Mouse (Mus musculus): ENCODE measurements around the gene Pfkl. TPM values are rescaled to one million over a fixed set of nuclear protein-coding genes. Genes with fewer than 3 reads are reported as not detected.
A peak's percentile ranks its signal among the peaks of the same experiment; 100 is the strongest.
"Not testable (repeated sequence)": the region's sequence is repeated elsewhere in the genome, so short reads cannot be mapped to it uniquely, and the experiment has no call there.

Pfkl gene
- polyA plus RNA-seq, 1 experiment, result 98.6 TPM

DNA sequence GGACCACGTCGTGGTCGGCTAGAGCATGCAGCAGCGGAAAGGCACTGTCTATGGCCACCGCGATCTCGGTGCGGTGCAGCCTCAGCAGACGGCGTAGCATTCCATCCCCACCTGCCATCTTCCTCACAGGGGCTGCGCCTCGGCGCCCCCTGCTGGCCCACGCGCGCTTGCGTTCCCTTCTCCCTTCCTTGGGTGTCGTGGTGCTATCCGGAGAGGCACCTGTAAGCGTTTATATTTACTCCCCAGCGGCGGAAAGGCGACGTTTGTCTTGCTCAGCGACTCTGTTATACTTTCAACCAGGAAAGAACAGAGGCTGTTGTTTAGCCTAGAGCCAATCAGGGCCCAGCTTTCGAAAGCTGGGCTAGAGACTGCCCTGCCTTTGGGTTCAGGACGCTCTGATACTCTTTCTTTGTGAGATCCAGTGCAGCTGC lies 33.5 kb upstream of the Pfkl start, which contains the start of gene Aire:
Gene Aire (minus strand): TSS at position 205 of the 431 bp plus-strand sequence.
- H3K27me3 ChIP-seq (ENCODE audit: control insufficient read depth, insufficient read depth, low read length), result no peaks in the 10 kb centered on the region
- H3K4me3 ChIP-seq (replicated peaks; ENCODE audit: insufficient read depth, low read depth, low read length), result no peak within 1 kb of the TSS
- no peak within 1 kb of the TSS for H3K27ac ChIP-seq (ENCODE audit: insufficient read depth, low read length)
- DNase-seq, result peak; percentile 41 to 52
- WGBS, result 4% methylated on average over 27 of the region's 27 CpGs
- H3K4me1 ChIP-seq (ENCODE audit: control insufficient read depth, insufficient read depth, low read length), result no peaks in the 10 kb centered on the region; the same call in 1 of the 2 replicates
- TF ChIP-seq POLR2A (IDR thresholded peaks at IDR 0.05; ENCODE audit: borderline replicate concordance, insufficient read depth, low read length) (no peak), CTCF (IDR thresholded peaks at IDR 0.05; ENCODE audit: borderline replicate concordance, insufficient read depth, low read depth, low read length) (peak; percentile 65)

DNA sequence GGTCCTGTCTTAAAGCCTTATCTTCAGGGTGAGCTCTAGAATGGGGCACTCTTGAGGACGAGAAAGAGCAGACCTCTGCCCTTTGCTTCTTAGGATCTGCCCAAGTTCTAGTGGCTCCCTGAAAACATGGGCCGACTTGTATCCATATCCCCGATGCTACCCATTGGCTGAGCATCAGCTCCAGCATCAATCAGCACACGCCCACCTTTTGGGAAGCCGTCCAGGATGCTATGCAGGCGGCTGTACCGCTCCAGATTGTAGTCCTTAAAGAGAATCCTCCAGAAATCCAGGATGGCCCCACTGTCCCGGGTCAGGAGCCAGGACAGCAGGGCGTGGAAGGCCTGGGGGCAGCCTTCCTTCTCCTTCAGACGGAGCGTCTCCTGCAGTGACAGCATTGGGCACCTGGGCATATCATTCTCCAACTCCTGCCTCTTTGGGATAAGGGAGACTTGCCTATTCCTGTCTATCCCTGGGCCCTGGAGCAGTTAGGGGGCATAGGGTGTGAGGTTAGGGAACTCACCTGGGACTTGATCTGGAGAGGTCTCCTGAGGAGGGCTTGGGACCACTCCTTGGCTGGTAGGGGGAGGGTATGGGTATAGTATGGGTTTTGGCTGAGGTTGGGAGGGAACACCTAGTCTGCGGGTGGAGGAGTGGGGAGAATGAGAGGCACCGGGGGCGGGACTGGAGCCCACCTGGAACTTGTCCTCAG lies 33.0 kb upstream of the Pfkl start:
- Histone ChIP-seq H3K4me3 (replicated peaks; ENCODE audit: insufficient read depth, low read depth, low read length) (no peak overlapping the region), H3K27me3 (ENCODE audit: control insufficient read depth, insufficient read depth, low read length) (no peaks in the 10 kb centered on the region), H3K4me1 (ENCODE audit: control insufficient read depth, insufficient read depth, low read length) (no peaks in the 10 kb centered on the region; the same call in 1 of the 2 replicates), H3K27ac (ENCODE audit: insufficient read depth, low read length) (no peak overlapping the region)
- DNase-seq, result no peak
- WGBS, result 57% methylated on average over 14 of the region's 14 CpGs
- TF ChIP-seq CTCF (IDR thresholded peaks at IDR 0.05; ENCODE audit: borderline replicate concordance, insufficient read depth, low read depth, low read length) (no peak), POLR2A (IDR thresholded peaks at IDR 0.05; ENCODE audit: borderline replicate concordance, insufficient read depth, low read length) (no peak)

DNA sequence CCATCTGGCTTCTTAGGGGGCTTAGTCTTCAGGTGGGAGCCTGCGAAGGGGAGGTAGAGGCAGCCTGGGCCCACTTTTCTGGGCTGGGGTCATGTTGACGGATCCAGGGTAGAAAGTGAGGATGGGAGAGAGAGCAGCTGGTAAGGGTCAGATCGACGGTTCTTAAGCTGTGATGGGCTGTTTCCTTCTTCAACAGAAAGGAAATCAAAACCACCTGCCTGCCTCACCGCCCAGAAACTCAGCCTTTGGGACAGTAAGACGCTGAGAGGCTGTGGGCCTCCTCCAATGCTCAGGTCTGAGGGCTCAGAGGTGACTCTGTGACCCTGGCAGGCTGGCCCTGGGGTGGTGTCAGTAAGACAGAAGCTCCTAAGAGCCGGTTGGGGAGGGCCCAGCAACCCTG lies 32.2 kb upstream of the Pfkl start:
- H3K4me3 ChIP-seq (replicated peaks; ENCODE audit: insufficient read depth, low read depth, low read length), result no peak overlapping the region
- H3K27ac ChIP-seq (ENCODE audit: insufficient read depth, low read length), result no peak overlapping the region
- WGBS, result 89% methylated on average over 7 of the region's 7 CpGs
- no peaks in the 10 kb centered on the region; the same call in 1 of the 2 replicates for H3K4me1 ChIP-seq (ENCODE audit: control insufficient read depth, insufficient read depth, low read length)
- TF ChIP-seq POLR2A (IDR thresholded peaks at IDR 0.05; ENCODE audit: borderline replicate concordance, insufficient read depth, low read length) (no peak), CTCF (IDR thresholded peaks at IDR 0.05; ENCODE audit: borderline replicate concordance, insufficient read depth, low read depth, low read length) (no peak)
- no peaks in the 10 kb centered on the region for H3K27me3 ChIP-seq (ENCODE audit: control insufficient read depth, insufficient read depth, low read length)
- no peak for DNase-seq

DNA sequence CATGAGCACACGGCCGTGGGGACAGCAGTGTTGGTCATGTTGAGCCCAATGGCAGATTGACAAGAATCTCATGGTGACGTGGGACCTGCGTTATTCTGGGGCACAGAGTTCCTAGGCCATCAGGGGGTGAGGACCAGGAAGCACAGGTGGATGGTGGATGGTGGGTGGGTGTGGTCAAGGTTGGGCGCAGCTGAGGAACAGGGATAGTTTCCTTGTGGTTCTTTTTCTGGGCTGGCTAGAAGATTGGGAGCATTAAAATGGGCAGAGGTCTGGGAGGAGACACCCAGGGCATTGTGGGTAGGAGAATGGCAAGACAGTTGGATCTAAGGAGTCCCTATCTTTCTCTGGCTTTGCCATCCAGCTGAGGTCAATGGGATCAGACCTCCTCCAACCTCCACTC lies 31.8 kb upstream of the Pfkl start, which contains the start of gene Dnmt3l:
Gene Dnmt3l (plus strand): TSS at position 301 of the 400 bp plus-strand sequence.
- H3K27ac ChIP-seq (ENCODE audit: insufficient read depth, low read length), result no peak within 1 kb of the TSS
- no peak within 1 kb of the TSS for H3K4me3 ChIP-seq (replicated peaks; ENCODE audit: insufficient read depth, low read depth, low read length)
- no peak for DNase-seq
- 90% methylated on average over 5 of the region's 5 CpGs for WGBS
- TF ChIP-seq CTCF (IDR thresholded peaks at IDR 0.05; ENCODE audit: borderline replicate concordance, insufficient read depth, low read depth, low read length) (no peak), POLR2A (IDR thresholded peaks at IDR 0.05; ENCODE audit: borderline replicate concordance, insufficient read depth, low read length) (no peak)
- no peaks in the 10 kb centered on the region; the same call in 1 of the 2 replicates for H3K4me1 ChIP-seq (ENCODE audit: control insufficient read depth, insufficient read depth, low read length)
- H3K27me3 ChIP-seq (ENCODE audit: control insufficient read depth, insufficient read depth, low read length), result no peaks in the 10 kb centered on the region

DNA sequence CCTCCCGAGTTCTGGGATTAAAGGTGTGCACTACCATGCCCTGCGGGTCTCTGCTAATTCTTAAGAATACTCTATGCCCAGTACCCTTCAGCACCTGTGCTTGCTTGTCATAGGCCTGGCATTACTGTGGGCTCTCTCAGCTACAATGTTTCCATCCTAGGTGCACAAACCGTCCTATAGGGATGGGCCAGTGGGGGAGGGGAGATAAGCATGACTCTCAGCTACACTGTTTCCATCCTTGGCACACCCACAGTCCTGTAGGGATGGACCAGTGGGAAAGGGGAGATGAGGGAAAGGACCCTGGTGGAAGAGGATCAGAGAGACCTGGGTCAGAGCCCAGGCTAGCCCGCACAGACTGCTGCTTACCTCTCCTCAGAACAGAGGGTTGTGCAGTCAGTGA lies 27.3 kb upstream of the Pfkl start:
- H3K4me3 ChIP-seq (replicated peaks; ENCODE audit: insufficient read depth, low read depth, low read length), result no peak overlapping the region
- DNase-seq, result no peak
- TF ChIP-seq POLR2A (IDR thresholded peaks at IDR 0.05; ENCODE audit: borderline replicate concordance, insufficient read depth, low read length) (no peak), CTCF (IDR thresholded peaks at IDR 0.05; ENCODE audit: borderline replicate concordance, insufficient read depth, low read depth, low read length) (no peak)
- no peaks in the 10 kb centered on the region; the same call in 1 of the 2 replicates for H3K4me1 ChIP-seq (ENCODE audit: control insufficient read depth, insufficient read depth, low read length)
- 90% methylated on average over 4 of the region's 4 CpGs for WGBS
- no peaks in the 10 kb centered on the region for H3K27me3 ChIP-seq (ENCODE audit: control insufficient read depth, insufficient read depth, low read length)
- H3K27ac ChIP-seq (ENCODE audit: insufficient read depth, low read length), result no peak overlapping the region

DNA sequence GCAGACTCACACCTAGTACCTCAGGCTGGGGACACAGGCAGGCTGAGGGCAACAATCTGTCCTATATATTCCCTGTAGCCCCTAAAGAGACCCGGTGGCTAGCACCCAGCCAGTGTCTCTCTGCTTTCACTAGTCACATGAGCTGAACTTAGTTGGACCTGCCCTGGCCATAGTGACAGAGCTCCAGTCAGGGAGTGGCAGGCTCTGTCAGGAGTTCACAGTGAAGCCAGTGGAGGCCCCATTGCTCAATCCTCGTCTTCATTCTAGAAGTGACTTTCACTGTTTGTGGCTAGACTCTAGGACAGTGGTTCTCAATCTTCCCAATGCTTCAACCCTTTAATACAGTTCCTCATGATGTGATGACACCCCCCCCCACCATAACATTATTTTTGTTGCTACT lies 22.1 kb upstream of the Pfkl start:
- TF ChIP-seq CTCF (IDR thresholded peaks at IDR 0.05; ENCODE audit: borderline replicate concordance, insufficient read depth, low read depth, low read length), result no peak
- no peak for DNase-seq
- H3K27me3 ChIP-seq (ENCODE audit: control insufficient read depth, insufficient read depth, low read length), result no peaks in the 10 kb centered on the region
- H3K27ac ChIP-seq (ENCODE audit: insufficient read depth, low read length), result no peak overlapping the region
- 84% methylated on average over 2 of the region's 2 CpGs for whole genome bisulfite sequencing
- H3K4me1 ChIP-seq (ENCODE audit: control insufficient read depth, insufficient read depth, low read length), result no peaks in the 10 kb centered on the region
- no peak overlapping the region for H3K4me3 ChIP-seq (replicated peaks; ENCODE audit: insufficient read depth, low read depth, low read length)

DNA sequence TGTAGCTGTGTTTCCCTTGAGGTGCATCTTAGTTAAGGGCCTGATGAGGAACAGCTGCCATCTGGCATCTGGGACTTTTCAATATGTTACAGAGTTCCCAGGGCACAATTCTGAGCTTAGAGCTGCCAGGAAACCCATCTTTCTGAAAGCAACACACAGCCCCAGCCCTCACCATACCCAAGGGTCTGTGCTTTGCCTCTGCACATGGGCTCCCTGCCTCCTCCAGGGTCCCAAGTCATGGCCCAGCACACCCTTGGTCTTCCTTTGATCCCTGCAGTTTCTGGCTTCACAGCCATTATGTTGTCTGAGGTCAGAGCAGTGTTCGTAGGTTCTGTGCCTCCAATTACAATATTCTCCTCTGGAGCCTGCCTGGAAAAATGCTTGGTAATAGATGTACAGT lies 19.2 kb upstream of the Pfkl start:
- H3K4me3 ChIP-seq (replicated peaks; ENCODE audit: insufficient read depth, low read depth, low read length), result no peak overlapping the region
- no peak overlapping the region for H3K27ac ChIP-seq (ENCODE audit: insufficient read depth, low read length)
- TF ChIP-seq CTCF (IDR thresholded peaks at IDR 0.05; ENCODE audit: borderline replicate concordance, insufficient read depth, low read depth, low read length), result no peak
- TF ChIP-seq POLR2A (IDR thresholded peaks at IDR 0.05; ENCODE audit: borderline replicate concordance, insufficient read depth, low read length), result no peak
- no peaks in the 10 kb centered on the region for H3K4me1 ChIP-seq (ENCODE audit: control insufficient read depth, insufficient read depth, low read length)
- 98% methylated on average over 1 of the region's 1 CpGs for WGBS
- DNase-seq, result no peak
- no peaks in the 10 kb centered on the region for H3K27me3 ChIP-seq (ENCODE audit: control insufficient read depth, insufficient read depth, low read length)

DNA sequence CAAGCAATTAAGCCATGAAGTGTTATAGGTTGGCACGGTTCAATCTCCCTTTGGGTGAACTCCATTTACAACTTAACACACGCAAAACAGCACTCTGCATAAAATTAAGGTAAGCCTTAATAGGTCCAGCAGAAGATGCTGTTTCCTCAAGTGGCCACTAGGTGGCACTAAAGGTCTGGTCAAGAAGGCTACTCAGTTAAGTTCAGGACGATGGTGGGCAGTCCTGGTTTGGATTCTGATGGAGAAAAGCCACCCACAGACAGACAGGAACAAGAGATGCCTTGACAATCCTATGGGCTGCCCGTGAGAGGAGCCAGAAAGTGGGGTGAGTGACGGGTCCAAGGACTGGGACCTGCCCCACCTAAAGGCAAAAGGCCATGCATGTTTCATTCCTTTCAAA lies 18.2 kb upstream of the Pfkl start:
- 3% methylated on average over 5 of the region's 5 CpGs for WGBS

DNA sequence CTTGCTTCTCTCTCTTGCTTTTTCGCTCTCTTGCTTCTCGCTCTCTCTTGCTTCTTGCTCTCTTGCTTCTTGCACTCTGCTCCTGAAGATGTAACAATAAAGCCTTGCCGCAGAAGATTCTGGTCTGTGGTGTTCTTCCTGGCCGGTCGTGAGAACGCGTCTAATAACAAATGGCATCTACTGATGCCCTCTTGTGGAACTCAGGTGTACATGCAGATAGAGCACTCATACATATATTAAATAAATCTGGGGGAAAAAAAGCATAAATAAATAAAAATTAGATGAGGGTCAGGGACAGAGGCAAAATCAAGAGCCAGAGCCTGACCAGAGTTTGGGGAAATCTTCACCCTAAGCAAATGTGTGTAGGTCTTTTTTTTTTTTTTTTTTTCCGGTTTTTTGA lies 15.6 kb upstream of the Pfkl start:
- not testable (repeated sequence) for H3K27me3 ChIP-seq (ENCODE audit: control insufficient read depth, insufficient read depth, low read length); H3K27ac ChIP-seq (ENCODE audit: insufficient read depth, low read length); DNase-seq; H3K4me3 ChIP-seq (replicated peaks; ENCODE audit: insufficient read depth, low read depth, low read length); H3K4me1 ChIP-seq (ENCODE audit: control insufficient read depth, insufficient read depth, low read length)
- WGBS, result 51% methylated on average over 6 of the region's 8 CpGs

More for the DNA sequence above, 18.2 kb upstream of the Pfkl start:
- DNase-seq, result peak; percentile 57 to 68
- TF ChIP-seq CTCF (IDR thresholded peaks at IDR 0.05; ENCODE audit: borderline replicate concordance, insufficient read depth, low read depth, low read length) (peak; percentile 86), POLR2A (IDR thresholded peaks at IDR 0.05; ENCODE audit: borderline replicate concordance, insufficient read depth, low read length) (no peak)
- no peaks in the 10 kb centered on the region for H3K27me3 ChIP-seq (ENCODE audit: control insufficient read depth, insufficient read depth, low read length)
- H3K27ac ChIP-seq (ENCODE audit: insufficient read depth, low read length), result no peak overlapping the region
- H3K4me3 ChIP-seq (replicated peaks; ENCODE audit: insufficient read depth, low read depth, low read length), result no peak overlapping the region
- H3K4me1 ChIP-seq (ENCODE audit: control insufficient read depth, insufficient read depth, low read length), result no peaks in the 10 kb centered on the region

DNA sequence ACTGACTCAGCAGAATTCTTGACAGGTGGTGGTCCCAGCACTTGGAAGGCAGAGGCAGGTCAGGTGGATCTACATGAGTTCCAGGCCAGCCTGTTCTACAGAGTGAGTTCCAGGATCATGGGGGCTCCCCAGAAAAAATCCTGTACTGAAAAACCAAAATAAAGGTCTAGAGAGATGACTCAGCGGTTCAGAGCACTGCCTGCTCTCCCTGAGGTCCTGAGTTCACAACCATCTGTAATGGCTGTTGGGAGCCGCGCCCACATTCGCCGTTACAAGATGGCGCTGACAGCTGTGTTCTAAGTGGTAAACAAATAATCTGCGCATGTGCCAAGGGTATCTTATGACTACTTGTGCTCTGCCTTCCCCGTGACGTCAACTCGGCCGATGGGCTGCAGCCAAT lies 10.1 kb upstream of the Pfkl start:
- H3K4me3 ChIP-seq (replicated peaks; ENCODE audit: insufficient read depth, low read depth, low read length); H3K4me1 ChIP-seq (ENCODE audit: control insufficient read depth, insufficient read depth, low read length); H3K27ac ChIP-seq (ENCODE audit: insufficient read depth, low read length); H3K27me3 ChIP-seq (ENCODE audit: control insufficient read depth, insufficient read depth, low read length); DNase-seq: not testable (repeated sequence)
- WGBS, result 93% methylated on average over 7 of the region's 11 CpGs
